Mouse (Mus musculus) heart, adult 2 months (tissue): ENCODE data around the gene Kif21a.

Source experiments
- CTCF ChIP-seq: fragments of 200-600 bp; IDR thresholded peaks from 2 replicates; pipeline ENCODE4 v1.8.1; 2022; ENCODE audit warnings: antibody characterized with exemption, mild to moderate bottlenecking, moderate library complexity
- POLR2A ChIP-seq: fragments of 200-500 bp; IDR thresholded peaks from 2 replicates; pipeline ENCODE4 v1.6.1; 2011; ENCODE audit warnings: mild to moderate bottlenecking, low read depth, low read length, control low read depth; ENCODE audit not compliant: insufficient read depth

- TF ChIP-seq CTCF (no peak), POLR2A (no peak)
These were observed 27.5 kb downstream of the Kif21a start for GRCm38 (mm10) chr15:91022276-91022675.
